Mouse (Mus musculus) inflammation-experienced regulatory T-cells, adult 6 months (primary cell): ENCODE data around the gene Daam2. TPM values are rescaled to one million over a fixed set of nuclear protein-coding genes. Genes with fewer than 3 reads are reported as not detected.
"Not testable (repeated sequence)": the region's sequence is repeated elsewhere in the genome, so short reads cannot be mapped to it uniquely, and the experiment has no call there.

Experiments used
- ATAC-seq: one replicate; pipeline ENCODE4 v1.8.0; 2017
- polyA plus RNA-seq, 3 experiments: library from polyadenylated mRNA; unstranded; fragments of 100-300 nt; shearing (Covaris generic); gene quantifications; one replicate each; pipeline ENCODE4 v1.2.1; 2017

Daam2 gene
- polyA plus RNA-seq, 3 experiments from 2014 or later = not detected

DNA sequence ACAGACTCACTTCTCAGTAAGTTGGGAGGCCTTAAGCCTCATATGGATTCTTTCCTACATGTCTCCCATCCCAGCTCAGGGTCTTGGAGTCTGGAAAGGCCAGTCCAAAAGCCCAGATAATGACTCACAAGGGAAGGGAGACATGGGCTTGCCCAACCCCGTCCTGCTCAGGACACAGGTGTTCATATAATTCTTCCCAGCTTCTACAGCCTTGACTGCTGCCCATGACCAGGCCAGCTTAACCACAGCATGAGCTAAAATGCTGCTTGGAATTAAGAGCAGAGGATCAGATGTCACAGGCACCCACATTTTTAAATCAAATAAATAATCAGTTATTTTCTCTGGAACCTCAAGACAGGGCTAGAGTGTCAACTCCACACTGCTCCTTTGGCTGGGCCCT lies 89.0 kb downstream of the Daam2 start:
- ATAC-seq = no peak

DNA sequence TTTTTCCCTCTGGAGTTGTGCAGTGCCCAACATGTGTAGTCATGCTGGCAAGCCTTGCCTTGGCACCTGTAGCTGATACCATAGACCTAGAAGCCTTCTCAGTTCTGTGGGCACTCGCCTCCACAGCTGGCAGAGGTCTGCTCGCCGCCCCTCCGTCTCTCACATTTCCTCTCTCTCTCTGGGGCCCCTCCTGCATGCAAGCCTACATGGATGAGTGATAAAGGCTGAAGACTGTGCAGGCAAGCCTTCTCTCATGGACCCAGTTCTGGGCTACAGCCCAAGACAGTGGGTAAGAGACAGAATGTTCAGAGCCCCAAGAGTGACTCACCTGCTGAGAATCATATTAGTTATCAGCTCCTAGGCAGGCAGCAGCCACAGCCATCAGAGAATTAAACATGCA lies 90.1 kb downstream of the Daam2 start:
- no peak for ATAC-seq

DNA sequence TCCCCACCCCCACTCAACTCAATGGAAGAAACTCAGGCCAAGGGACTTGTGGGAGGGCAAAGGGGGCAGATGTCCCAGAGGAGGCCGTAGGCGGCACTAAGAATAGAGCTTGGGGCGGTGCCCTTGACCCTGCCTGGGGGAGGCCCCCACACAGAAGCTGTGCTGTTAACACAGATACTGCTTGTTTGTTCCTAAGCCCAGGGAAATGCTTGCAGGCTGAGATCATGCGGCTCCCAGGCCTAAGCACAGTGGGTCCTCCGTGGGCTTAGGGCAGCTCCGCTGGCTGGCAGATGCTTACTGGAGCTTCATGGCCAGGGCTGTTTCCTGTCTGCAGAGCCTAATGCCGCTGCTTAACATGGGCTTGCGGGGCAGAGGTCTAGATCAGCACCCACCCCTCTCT lies 91.5 kb downstream of the Daam2 start:
- no peak for ATAC-seq

DNA sequence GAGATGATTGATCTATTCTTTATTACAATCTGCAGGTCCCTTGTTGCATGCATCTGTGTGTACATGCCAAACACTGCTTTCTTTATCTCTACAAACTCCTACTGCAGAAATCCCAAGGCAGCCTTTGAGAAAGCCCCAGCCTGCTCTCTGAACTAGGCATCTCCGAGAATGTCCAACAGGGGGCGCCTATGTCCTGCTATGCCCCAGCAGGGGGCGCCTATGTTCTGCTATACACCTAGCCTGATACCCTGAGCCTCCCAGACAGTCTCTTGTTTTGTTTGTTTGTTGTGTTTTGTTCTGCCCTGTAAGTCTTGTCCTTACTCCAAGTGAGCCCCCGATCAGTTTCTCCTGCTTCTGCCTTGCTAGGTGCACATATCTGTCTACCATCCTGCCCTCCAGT lies 95.9 kb downstream of the Daam2 start:
- ATAC-seq = no peak

DNA sequence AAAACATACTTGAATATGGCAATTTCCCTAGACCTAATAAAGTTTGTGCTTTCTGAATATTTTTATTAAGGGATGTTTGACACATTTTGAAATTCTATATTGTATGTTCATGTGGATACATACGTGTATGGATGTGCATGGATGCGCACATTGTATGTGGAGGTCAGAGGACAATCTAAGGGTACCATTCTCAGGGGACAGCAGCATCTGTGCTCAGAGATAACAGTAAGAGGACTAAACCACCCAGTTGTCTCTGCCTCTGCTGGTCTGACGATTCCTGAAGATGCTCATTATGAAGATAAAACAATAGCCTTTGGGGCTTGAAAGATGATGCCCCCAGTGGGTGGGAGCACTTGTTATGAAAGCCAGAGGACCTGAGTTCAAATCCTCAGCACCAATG lies 99.3 kb downstream of the Daam2 start:
- ATAC-seq = no peak

DNA sequence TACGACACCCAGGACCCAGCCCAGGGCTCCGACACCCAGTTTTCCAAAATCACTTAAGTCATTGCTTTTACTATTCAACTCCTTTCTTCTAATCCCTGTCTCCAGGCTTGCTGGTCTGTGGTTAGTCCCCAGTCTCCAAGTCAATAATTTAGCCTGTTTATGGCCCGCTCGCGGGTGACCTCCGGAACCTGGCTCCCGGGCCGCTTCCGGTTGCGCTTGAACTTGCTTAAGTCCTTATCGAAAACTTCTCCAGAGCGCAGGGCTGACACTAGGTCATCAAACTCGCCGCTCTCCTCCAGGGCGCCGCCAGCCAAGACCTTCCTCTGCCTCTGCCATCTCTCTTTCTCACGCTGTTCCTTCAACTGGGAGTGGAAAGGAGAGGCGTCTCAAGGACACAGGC lies 105.8 kb downstream of the Daam2 start:
- no peak for ATAC-seq

DNA sequence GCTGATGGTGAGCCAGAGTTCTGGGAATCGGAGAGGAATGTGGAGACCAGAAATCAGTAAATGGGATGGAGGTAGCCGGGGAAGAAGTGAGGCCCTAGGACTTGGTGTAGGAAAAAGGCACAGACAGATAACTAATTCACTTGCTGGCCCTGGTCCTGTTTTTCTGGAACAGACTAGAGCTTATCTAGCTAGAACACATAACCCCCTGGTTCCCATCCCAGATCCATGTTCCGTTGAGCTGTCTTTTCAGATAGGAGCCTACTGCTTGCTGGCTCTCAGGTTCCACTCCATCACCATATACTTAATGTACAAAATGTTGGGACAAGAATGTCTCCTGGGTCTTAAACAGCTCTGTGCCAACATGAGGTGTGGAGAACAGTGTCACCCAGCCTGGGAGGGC lies 106.3 kb downstream of the Daam2 start:
- no peak for ATAC-seq

DNA sequence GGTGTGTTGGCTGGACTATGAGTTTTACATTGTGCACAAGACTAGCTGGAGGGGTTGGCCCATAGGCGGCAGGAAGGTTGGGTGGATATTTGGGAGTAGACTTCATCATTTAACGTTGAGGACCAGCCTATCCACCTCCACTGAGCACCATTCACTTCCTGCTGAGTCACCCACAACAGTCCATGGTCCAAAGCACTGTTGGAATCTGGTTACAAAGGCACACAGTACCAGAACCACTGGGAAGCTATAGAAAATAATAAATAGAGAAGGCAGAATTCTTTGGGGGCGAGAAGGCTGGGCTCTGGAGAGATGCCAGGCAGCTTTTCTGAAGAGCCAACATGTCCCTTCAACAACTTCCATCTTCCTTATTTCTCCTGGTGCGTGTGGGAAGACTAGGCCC lies 107.8 kb downstream of the Daam2 start:
- ATAC-seq = no peak

DNA sequence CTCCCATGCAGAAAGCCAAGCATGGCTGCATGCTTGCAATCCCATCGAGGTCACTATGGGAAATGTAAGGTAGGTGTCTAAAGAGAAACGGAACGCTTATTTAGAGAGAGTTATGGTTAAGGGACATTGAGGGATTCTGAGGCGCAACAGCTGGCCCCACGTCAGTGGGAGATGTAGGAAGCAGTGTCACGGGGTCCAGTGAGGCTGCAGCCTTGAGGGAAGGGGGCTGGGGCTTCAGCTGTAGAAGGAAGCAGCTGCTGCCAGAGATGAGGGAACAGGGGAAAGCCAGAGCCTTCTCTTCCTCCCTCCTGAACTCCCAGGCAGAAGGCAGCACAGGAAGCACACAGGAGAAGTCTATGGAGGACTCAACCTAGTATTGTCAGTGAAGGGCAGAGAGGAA lies 113.2 kb downstream of the Daam2 start:
- no peak for ATAC-seq

DNA sequence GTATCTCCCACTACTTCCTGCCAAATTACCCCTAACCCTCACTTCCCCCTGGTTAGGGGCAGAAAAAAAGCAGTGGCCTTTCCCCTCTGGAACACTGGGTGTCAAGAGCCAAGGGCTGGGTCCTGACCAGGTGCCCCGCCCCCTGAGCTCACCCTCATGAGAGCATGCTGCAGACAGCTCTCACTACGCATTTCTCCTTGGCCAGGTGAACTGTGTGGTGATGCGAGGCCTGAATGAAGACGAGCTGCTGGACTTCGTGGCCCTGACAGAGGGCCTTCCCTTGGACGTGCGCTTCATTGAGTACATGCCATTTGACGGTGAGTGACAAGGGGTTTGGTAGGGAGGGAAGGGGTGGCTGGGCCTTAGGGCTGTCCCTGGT lies 114.9 kb downstream of the Daam2 start:
- ATAC-seq = no peak

DNA sequence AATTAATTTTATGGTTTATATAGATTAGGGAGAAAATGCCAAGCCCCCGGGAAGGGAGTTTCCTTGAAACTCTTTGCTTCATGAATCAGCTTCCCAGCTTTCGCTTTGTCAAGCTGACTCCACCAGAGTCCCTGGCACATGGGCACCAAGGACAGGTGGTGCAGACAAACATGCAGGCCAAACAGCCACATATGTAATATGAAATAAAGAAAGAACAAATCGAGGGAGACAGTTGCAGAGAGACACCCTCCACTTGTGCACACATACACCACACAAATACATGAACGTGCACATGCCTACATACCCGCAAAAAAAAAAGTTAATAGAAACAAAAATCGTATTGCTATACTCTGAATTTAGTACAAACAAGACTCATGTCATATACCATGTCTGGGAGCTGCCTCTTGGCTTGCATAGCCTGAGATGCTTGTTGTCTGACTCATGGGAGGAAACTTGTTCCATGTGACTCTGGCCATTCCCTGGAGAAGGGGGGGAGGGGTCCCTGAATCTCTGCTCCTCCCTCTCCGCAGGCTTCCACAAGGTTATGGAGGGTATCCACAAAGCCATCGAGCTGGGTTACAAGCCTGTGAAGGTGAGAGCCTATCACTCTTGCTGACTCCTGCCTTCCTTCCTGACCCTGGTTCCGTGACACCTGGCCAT lies 115.4 kb downstream of the Daam2 start:
- no peak for ATAC-seq

DNA sequence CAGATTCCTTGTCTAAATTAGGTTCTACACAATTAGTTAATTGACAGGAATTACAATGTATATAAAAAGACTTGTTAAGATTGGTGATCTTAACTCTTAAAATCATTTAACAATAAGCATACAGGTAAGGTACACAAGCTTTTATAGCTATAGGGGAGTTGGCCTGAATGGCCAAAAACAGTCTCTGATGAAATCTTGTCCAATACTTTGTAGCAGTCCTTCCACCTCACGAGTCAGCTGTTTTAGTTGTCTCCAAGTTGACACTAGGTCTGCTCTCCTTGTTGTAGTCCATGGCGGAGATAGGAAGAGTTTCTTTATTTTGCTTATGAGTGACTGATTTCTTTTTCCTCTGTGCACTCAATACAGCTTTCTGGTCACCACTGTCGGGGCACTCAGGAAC lies 121.3 kb downstream of the Daam2 start:
- ATAC-seq = not testable (repeated sequence)

DNA sequence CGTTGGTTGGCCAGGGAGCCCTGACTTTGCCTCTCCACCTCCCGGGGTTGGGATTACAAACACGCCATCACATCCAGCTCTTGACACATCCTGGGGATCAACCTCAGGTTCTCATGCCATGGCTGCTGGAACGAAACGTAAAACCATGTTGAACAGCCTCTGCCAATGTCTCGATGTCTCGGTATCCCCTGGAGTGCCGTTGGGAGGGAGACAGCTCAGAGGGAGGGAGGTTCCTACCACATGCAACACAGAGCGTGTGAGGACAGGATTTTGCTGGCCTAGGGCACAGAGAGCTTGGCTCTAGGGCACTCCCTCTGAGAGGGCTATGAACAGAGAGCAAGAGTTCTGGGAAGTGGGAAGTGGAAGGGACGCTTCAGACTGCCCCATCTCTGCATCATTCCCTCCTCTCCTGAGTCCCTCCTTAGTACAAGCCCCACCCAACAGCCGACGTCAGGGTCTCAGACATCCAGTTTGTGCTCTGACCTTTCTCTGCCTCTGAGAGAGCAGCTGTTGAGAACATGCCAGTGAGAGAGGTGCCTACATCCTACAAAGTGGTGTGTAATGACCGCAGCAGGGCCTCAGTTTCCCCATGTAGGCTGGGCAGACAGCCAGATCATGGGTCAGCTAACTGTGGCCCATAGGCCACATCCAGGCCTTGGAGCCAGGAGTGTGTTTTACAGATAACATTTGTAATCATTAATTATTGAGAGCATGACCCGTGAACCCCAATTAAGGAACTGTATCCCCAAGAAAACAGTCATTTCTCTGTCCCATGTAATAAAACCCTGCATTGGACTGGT lies 123.6 kb downstream of the Daam2 start:
- ATAC-seq = no peak

DNA sequence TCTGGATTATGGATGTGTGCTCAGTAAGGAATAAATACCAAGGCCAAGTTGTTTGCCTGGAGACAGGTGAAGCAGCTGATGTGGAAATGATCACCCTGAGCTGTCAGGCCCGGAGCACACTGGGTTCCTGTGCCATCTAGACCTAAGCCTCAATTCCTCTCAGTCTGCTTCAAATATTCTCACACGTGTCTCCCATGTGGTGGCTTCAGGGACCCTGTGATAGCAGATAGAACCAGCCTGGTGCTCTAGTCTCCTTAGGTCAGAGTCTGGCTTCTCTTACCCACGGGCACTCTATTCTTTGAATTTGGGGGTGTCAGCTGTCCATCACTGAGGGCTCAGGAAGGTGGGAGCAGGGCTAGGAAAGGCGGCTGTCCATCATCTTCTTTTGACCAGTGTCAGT lies 124.4 kb downstream of the Daam2 start:
- ATAC-seq = no peak

DNA sequence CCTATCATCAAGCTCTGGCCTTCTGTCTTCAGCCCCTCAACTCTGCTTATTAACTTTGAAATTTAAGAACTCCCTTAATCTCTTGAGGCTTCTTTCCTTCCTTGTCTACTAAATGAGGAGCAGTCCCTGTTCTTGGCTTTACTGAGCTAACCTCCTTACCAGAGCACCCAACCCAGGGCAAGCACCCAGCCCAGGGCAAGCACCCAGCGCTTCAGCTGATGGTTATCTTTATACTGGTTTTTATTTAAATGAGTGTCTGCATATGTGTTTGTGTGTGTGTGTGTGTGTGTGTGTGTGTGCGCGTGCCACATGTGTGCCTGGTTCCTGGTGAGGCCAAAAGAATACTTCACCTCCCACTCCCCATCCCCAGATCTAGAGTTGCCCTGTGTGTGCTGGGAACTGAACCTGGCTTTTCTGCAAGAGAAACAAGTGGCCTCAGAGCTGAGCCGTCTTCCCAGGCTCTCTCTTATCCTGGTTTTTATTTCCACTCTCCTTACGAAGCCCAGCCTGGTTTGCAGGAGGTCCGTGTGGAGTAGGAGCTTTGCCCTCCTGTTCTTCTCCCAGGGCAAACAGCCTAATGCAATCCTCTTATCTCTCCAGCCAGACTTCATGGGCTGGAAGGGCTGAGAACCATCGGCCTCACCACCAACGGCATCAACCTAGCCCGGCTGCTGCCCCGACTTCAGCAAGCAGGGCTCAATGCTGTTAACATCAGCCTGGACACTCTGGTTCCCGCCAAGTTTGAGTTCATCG lies 125.1 kb downstream of the Daam2 start:
- ATAC-seq = no peak

DNA sequence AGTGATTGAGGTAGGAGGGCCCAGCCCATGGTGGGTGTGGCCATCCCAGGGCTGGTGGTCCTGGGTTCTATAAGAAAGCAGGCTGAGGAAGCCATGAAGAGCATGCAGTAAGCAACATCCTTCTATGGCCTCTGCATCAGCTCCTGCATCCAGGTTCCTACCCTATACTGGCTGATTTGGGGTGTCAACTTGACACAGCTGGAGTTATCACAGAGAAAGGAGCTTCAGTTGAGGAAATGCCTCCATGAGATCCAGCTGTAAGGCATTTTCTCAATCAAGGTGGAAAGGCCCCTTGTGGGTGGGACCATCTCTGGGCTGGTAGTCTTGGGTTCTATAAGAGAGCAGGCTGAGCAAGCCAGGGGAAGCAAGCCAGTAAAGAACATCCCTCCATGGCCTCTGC lies 126.8 kb downstream of the Daam2 start:
- ATAC-seq = not testable (repeated sequence)

DNA sequence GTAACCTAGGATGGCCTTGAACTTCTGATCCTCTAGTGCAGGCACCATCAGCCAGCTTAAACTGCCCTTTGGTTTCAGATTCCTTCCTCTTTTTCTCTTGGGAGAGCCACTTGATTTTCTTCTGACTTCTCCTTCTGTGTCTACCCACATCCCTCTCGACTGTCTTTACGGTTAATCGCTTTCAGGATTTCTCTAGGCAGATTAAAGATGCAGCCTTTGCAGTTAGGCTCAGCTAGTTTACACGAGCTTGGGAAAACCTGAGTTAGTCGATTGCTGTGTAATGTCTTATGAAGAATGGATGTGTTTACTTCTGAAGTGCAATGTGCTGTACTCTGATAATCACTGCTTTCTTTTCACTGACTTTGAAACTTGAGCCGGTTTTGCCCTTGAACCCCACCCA lies 127.5 kb downstream of the Daam2 start:
- no peak for ATAC-seq

DNA sequence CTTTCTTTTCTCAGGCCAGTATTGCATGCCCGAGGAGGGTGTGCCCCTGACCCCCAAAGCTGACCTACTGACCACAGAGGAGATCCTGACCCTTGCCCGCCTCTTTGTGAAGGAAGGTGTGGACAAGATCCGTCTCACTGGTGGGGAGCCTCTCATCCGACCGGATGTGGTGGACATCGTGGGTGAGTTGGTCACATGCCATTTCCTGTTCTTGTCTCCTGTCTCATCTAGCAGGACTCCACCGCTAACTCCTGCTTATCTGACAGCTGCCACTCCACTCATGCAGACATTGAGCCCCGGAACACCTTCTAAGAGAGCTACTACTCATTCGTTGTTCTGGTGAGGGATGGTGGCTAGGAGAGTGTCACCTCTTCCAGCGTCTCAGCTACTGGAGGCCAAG lies 129.1 kb downstream of the Daam2 start:
- no peak for ATAC-seq

DNA sequence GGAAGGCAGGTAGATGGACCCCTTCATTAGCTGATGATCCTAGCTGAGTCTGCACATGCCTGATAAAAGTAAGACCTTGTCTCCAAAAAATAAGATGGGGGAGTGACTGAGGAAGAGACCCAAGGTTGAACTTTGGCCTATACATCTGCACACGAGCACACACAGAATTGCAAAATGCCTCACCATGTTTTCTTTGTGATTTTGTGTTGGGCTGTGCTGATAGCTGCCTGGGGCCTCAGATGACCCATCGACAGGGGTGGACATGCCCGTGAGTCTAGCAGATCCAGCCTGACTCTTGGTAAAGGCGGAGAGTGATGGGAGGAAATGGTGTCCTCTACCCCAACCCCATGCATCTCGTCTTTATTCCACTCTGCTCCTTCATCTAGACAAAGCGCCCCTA lies 129.9 kb downstream of the Daam2 start:
- ATAC-seq = no peak

DNA sequence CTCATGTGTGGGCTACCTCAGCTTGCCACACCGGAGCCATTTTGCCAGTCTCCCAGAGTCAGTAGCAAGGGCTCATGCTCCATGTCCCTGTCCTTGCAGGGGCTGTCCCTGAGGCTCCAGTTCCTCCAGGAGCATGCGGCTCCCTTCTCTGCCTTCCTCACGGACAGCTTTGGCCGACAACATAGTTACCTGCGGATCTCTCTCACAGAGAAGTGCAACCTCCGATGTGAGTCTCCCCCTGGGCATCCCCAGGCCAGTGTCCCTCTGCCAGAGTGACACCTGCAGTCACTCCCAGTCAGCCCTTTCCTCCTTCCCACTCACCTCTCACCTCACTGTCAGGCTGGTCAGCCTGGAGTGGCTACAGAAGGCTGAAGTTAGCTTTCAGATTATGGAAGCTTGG lies 131.1 kb downstream of the Daam2 start:
- ATAC-seq = no peak

DNA sequence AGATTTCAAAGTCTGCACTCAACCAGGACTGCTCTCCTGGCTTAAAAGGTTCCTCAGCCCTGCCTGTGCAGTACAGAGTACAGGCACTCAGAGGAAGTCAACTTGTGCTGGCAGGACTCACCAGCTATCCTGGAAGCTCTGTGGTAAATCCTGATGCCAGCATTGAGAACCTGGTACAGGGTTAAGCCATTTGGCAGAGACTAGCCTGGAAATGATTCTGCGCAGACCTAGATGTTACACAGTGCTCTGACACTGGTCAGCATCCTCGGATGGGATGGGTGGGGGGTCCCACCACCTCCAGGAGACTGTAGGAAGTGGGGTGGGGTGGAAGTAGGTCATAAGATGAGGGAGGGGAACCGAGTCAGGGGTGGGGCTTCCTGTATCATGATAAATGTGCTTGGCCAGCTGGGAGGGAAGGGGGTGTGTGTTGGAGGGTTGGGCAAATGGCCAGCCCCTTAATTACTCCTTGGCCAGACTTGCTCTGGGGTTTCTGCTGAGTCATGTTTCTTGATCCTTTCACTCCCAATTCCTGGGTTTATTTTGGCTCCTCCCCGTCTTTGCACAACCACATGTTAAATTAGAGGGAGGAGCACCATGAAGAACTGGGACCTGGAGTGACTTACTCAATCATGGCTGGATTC lies 132.0 kb downstream of the Daam2 start:
- ATAC-seq = no peak

DNA sequence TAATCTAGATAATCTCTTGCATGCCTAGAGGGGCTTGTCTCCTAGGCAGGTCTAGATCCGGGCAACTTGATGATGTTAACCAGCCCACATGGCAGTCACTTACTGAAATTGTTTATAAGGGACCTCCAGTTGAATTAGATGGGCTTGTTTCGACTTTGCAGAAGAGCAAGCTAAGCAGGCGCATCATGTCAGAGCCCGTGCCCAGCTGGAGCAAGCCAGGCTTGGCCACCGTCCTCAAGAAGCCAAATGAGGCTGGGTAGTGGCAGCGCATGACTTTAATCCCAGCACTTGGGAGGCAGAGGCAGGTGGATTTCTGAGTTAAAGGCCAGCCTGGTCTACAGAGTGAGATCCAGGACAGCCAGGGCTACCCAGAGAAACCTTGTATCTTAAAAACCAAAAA lies 133.0 kb downstream of the Daam2 start:
- no peak for ATAC-seq

DNA sequence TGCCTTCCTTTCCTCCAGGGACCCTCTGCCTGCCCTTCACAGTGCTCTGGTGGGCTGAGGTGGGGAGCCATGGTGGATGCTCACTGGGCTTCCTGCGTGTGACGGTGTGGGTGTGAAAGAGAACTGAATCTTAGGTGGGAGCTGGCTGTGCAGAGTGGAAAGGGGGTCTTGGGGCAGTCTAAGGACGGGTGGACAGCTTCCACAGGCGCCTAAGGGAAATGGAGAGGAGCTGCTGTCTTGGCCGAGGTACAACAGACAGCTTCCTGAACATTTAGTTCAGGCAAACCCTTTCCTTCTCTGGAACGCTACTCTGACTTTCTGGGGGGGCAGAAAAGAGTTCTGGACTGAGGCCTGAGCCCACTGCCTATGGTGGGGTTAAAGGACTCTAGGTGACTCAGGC lies 134.0 kb downstream of the Daam2 start:
- ATAC-seq = no peak
